Mouse (Mus musculus): ENCODE measurements at regions not wholly inside any gene's neighbourhood (a gene's known extent, or its start where the extent isn't known, plus 50 kb on each side); places are given as distances from the start of the nearest gene placed in this dataset.
A peak's percentile ranks its signal among the peaks of the same experiment; 100 is the strongest.

GRCm38 (mm10) chr6:33117877-33118276, 57.8 kb upstream of the Chchd3 start:
- DNase-seq, result no peak

- DNase-seq, result no peak
Measured at GRCm38 (mm10) chr6:33120581-33120980, 60.5 kb upstream of the Chchd3 start.

- DNase-seq, result peak; percentile 84
Measured at GRCm38 (mm10) chr6:33126574-33126973, 66.5 kb upstream of the Chchd3 start.

GRCm38 (mm10) chr6:33136906-33137305, 76.8 kb upstream of the Chchd3 start:
- DNase-seq, result no peak

GRCm38 (mm10) chr6:33137823-33138222, 77.8 kb upstream of the Chchd3 start:
- no peak for DNase-seq

- no peak for DNase-seq
Measured at GRCm38 (mm10) chr6:33166479-33166878, 82.4 kb upstream of the Exoc4 start.

- DNase-seq, result no peak
Measured at GRCm38 (mm10) chr6:33173606-33174005, 75.3 kb upstream of the Exoc4 start.

- no peak for DNase-seq
Measured at GRCm38 (mm10) chr6:33174616-33175015, 74.3 kb upstream of the Exoc4 start.

GRCm38 (mm10) chr6:33189521-33190246, 59.2 kb upstream of the Exoc4 start:
- no peak for DNase-seq

GRCm38 (mm10) chr6:33193823-33194222, 55.1 kb upstream of the Exoc4 start:
- DNase-seq, result no peak
